Mouse (Mus musculus) granulocyte monocyte progenitor cell, adult 5-6 weeks (primary cell): ENCODE data around the gene Syt16. TPM values are rescaled to one million over a fixed set of nuclear protein-coding genes. Genes with fewer than 3 reads are reported as not detected.

ENCODE experiments used
- ATAC-seq: replicated peaks from 2 replicates; pipeline ENCODE4 v1.8.0; 2016; ENCODE audit warnings: mild to moderate bottlenecking, moderate TSS enrichment, inconsistent platforms; ENCODE audit not compliant: poor library complexity, severe bottlenecking
- total RNA-seq, 2 experiments: library from RNA; stranded (forward) in 1 of 2; stranded (reverse) in 1 of 2; fragments of 200-712, 200-1000 nt in 1 of 2; fragments of >200 nt in 1 of 2; fragmentation: Nextera tagmentation in 1 of 2; gene quantifications; 2 replicates each; pipeline ENCODE4 v1.2.3; 2014 to 2017

The Syt16 gene
- total RNA-seq, 2 experiments from 2014 or later, result not detected

DNA sequence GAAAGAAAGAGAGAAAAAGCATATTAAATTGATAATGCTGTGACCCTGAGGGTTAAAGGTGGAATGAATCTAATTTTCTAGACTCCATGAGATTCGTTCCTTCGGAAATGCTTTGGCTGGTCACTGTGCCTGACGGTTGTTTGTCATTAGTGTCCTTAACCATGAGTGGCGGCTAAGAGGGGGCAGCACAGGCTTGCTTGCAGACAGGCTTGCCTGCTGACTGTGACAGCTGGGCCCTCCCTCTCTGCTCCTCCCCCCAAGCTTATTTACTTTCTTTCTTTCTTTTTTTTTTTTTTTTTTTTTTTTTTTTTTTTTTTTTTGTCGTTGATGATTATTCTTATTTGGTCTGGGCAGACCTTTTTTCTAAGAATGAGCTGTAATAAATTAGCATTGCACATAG lies 298.9 kb downstream of the Syt16 start:
- ATAC-seq, result no peak

DNA sequence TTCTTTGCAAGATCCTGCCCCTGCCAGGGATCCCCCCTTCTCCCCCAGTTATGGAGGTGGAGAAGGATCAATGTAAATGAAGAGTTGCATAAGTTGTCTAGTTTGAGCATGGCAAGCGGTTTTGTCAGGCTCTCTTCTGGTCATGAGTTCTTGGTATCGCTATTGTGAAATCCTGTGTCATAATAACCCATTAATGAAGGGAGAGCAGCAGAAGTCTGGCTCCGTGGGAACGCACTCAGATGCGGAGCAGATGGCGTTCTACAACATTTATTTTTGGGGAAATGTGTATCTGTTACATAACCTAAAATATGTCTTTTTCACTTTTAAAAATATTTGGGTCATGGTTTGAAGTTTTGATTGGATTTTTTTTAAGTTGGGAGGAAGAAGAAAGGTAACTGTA lies 304.1 kb downstream of the Syt16 start:
- peak; percentile 73 for ATAC-seq

DNA sequence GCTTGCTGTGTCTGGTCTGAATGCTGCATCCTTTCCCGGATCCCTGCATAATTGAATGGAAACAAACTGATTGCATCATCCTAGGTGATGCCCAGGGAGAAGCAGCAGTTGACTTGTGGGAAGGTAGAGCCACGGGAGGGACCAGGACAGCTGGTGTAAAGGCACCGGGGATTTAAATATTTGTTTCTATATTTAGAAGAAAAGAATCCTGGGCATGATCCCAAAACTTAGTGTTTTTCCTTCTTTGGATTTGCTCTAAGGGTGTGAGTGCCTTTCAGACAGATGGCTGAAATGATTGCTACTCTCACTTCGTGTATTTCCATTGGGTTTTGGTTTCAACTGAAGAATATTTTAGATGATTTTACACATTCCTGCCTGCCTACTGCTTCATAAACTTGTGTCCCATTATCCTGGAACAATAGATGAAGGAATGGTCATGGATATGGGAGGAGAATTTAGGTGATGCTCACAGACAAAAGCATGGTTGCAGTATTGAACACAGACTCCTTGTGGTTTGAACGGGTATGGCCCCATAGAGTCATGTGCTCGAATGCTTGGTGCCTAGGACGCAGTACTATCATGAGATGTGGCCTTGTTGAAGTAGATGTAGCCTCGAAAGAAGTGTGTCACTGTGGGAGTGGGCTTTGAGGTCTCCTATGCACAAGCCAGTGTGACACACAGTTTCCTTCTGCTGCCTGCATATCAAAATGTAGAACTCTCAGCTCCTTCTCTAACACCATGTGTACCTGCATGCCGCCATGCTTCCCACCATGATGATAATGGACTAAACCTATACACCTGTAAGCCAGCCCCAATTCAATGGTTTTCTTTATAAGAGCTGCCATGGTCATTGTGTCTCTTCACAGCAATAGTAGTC lies 306.2 kb downstream of the Syt16 start:
- no peak for ATAC-seq

DNA sequence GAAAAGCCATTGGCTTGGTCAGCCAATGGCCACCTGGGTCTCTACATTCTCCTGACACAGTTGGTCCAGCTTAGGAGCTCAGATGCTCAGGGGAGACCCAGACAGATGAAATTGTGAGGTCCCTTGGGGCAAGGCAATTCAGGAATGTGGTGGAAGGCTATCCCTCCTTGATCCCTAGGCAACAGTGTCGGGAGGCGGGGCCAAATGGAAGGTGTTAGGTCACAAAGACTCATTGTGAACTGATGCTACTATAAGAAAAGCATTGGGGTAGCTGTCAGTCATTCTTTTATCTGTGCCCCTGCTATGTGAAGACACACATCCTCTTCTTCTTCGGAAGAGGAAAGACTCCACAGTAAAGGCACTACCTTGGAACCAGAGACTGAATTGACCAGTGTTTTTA lies 315.1 kb downstream of the Syt16 start:
- ATAC-seq, result no peak

DNA sequence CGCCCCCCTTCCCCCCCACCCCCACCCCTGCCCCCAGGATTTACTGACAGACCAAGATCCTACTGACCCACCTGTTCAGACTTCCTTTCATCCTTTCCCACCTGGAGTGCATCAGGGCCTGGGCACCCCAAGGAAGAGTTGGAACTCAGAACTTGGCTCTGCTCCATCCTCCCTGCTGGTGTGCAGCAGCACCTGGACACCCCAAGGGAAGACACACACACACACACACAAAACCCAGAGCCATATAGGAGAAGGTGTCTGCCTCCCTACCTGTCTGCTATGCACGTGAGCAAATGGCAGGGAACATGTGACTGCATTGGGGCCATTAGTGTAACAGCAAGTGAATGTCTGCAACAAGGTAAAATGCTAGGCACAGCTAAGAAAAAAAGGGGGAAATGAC lies 317.8 kb downstream of the Syt16 start:
- no peak for ATAC-seq

DNA sequence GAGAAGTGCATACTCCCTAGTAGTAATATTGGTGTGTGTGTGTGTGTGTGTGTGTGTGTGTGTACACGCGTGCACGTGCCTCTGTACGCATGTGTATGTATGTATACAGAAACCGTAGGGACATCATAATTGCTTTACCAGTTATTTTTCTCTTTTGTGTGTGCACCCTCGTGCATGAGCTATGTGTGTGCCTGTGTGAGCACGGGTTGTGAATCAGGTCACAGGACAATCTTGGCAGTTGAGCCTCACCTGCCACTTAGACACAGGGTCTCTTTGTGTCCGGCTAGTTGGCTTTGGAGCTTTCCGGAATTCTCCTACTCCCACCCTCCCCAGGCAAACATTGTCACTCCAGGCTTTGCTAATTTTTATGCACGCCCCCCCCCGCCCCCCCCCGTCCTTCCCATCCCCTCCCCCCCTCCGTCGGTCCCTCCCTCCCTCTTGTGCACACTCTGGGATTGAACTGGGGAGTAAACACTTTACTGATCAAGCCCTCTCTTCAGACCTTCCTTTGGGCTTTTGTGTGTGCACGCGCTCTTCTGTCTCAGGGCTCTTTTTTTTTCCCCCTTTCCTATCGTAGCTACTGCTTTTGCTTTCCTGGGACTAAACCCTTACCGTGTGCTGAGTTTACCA lies 319.0 kb downstream of the Syt16 start, which contains the start of gene Gm11042:
TSS of gene Gm11042 (minus strand) at position 51 of the 630 bp plus-strand sequence.
- peak; percentile 13; the same call in 1 of the 2 replicates for ATAC-seq

DNA sequence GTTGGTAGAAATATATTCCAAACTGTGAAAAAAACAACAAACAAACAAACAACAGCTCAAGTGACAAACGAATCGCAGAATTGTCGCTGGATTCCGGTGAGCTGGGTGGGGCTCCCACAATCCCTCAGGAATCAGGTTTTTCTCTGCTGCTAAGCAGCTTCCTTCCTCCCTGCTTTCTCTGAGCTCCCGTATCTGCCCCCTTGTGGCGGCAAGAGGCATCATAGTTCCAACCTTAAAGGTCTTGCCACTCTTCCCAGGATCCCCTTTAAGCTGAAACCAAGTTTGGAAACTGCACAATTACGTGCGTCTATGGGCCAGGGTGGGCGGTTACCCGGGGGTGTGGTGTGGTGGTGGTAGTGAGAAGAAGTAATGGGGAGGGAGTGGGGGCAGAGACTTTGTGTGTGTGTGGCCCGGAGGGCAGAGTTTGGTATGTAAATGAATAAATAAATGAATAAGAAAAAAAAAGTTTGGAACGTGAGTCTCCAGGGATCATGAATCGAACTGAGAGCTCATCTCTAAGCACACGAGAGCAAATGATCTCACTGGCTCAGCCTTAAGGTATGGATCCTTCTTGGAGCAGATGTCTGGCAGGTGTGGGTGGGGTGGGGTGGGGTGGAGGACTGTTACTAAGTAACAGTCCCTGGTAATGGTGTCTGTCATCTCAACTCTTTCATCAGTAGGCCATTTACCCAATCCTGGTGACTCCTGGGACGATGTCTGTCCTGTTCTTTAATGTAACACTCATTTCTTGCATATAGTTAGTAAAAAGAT lies 319.7 kb downstream of the Syt16 start:
- ATAC-seq, result peak; percentile 88

DNA sequence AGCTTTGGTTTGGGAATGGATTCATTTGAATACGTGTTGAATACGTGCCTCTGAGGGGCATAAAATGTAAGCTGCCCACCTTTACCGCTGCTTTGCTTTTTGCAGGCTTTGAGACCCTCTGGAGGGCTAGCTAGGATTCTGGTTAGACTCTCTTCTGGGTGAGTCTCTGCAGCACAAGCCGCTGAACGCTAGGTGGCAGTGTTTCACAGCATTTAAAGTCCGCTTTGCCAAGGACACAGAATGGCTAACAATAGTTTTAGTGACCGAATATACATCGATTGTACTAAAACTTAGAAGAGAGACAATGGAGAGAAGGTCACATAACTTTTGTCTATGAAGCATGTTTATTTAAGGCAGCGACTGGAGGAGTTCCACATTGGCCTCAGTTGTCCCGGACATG lies 322.9 kb downstream of the Syt16 start:
- peak; percentile 73 for ATAC-seq

DNA sequence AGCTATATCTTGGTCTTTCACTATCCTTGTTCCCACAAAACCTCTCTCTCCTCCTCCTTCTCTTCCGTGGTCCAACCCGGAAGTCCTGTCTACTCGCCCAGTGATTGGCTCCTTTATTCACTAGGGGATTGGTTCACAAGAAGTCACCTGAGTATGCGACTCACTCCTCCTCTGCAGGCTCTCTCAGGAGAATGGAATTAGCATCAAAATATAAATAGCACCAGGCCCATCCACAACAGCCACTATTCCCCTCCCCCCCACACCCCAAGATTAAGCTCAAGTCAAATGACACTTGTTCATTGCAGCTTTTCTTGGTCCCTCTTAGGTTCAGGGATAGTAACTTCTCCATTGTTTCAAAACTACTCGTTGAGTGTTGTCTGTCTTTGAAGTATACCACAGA lies 324.5 kb downstream of the Syt16 start:
- ATAC-seq, result no peak

Other genes starting within 250 kb of the Syt16 start
- gene Hif1a, start 96.3 kb upstream of the Syt16 start, total RNA-seq (2014; fragmentation: Nextera tagmentation), result 39.1 and 40.8 TPM in 2 replicates
- 69.5 and 82.0 TPM in 2 replicates for gene Hif1a, start 96.3 kb upstream of the Syt16 start, total RNA-seq (2017)
- not detected in 2 replicates for gene Gm49321, start 60.0 kb upstream of the Syt16 start, total RNA-seq (2014; fragmentation: Nextera tagmentation)
- gene Gm49321, start 60.0 kb upstream of the Syt16 start, total RNA-seq (2017), result 1.3 TPM in 1 of 2 replicates, not detected in the other
- 8.5 and 9.8 TPM in 2 replicates for gene Snapc1, start 33.2 kb upstream of the Syt16 start, total RNA-seq (2014; fragmentation: Nextera tagmentation)
- 6.2 and 16.9 TPM in 2 replicates for gene Snapc1, start 33.2 kb upstream of the Syt16 start, total RNA-seq (2017)